Mouse (Mus musculus) intestine, embryonic 15.5 days (tissue): Measurements from ENCODE around the gene Cdkn2d. TPM values are rescaled to one million over a fixed set of nuclear protein-coding genes. Genes with fewer than 3 reads are reported as not detected.
"Not testable (repeated sequence)": the region's sequence is repeated elsewhere in the genome, so short reads cannot be mapped to it uniquely, and the experiment has no call there.

Experiments
- ATAC-seq: fragments of 200-750 bp; cut with Nextera tagmentation; 2 replicates; pipeline ENCODE4 v1.8.0; 2017; ENCODE audit warnings: moderate TSS enrichment, moderate library complexity
- H3K27ac ChIP-seq: fragments of 300-500 bp; sonication (generic); 2 replicates; pipeline ENCODE4 v1.5.1; 2015; ENCODE audit warnings: mild to moderate bottlenecking, inconsistent platforms
- H3K27me3 ChIP-seq: fragments of 300-500 bp; sonication (generic); replicated peaks from 2 replicates; pipeline ENCODE4 v1.6.1; 2015; ENCODE audit warnings: inconsistent platforms
- H3K36me3 ChIP-seq: fragments of 300-500 bp; sonication (generic); 2 replicates; pipeline ENCODE4 v1.6.1; 2015; ENCODE audit warnings: inconsistent platforms
- H3K4me1 ChIP-seq: fragments of 300-500 bp; sonication (generic); replicated peaks from 2 replicates; pipeline ENCODE4 v1.6.1; 2015; ENCODE audit warnings: inconsistent platforms
- H3K4me2 ChIP-seq: fragments of 300-500 bp; sonication (generic); replicated peaks from 2 replicates; pipeline ENCODE4 v1.6.1; 2015; ENCODE audit warnings: mild to moderate bottlenecking, inconsistent platforms
- H3K4me3 ChIP-seq: fragments of 300-500 bp; sonication (generic); replicated peaks from 2 replicates; pipeline ENCODE4 v1.5.1; 2015; ENCODE audit warnings: inconsistent platforms
- H3K9ac ChIP-seq: fragments of 300-500 bp; sonication (generic); 2 replicates; pipeline ENCODE4 v1.6.1; 2015; ENCODE audit warnings: inconsistent platforms
- H3K9me3 ChIP-seq: fragments of 300-500 bp; sonication (generic); 2 replicates; pipeline ENCODE4 v1.6.1; 2016; ENCODE audit warnings: inconsistent platforms
- WGBS: fragments of 180-500 bp; shearing (Covaris S2); methylation state at CpG from one replicate; pipeline ENCODE4 v1.1.7; 2015; 5-methylcytosine and 5-hydroxymethylcytosine counted together
- polyA plus RNA-seq: library from polyadenylated mRNA; unstranded; fragments of >200 nt; fragmentation: Nextera tagmentation; extraction: Ambion mirVana; gene quantifications from 2 replicates; pipeline ENCODE4 v1.2.1, GENCODE M21; 2015

Cdkn2d gene
- polyA plus RNA-seq, 1 experiment from 2014 or later: 42.1 TPM

- no peaks in the 10 kb centered on the region for H3K4me1 ChIP-seq
- ATAC-seq: no peak
- no peak overlapping the region for H3K9ac ChIP-seq
- H3K9me3 ChIP-seq: no peaks in the 10 kb centered on the region
- H3K27ac ChIP-seq: no peak overlapping the region
- no peak overlapping the region for H3K4me2 ChIP-seq
- no peaks in the 10 kb centered on the region for H3K36me3 ChIP-seq
- peaks cover 5% of the 10 kb centered on the region for H3K27me3 ChIP-seq
- no peak overlapping the region for H3K4me3 ChIP-seq
- WGBS: 90% methylated on average over 9 of the region's 9 CpGs
These were observed 23.3 kb upstream of the Cdkn2d start for GRCm38 (mm10) chr9:21314367-21315140.

- H3K9ac ChIP-seq: no peak overlapping the region
- H3K36me3 ChIP-seq: no peaks in the 10 kb centered on the region
- no peak overlapping the region for H3K4me2 ChIP-seq
- no peak overlapping the region for H3K27ac ChIP-seq
- H3K4me3 ChIP-seq: no peak overlapping the region
- H3K4me1 ChIP-seq: no peaks in the 10 kb centered on the region
- ATAC-seq: peak; percentile 68
- H3K9me3 ChIP-seq: no peaks in the 10 kb centered on the region
- 8% methylated on average over 11 of the region's 11 CpGs for WGBS
- peaks cover 5% of the 10 kb centered on the region for H3K27me3 ChIP-seq
These were observed 22.2 kb upstream of the Cdkn2d start for GRCm38 (mm10) chr9:21313394-21313793.

- Histone ChIP-seq H3K4me3 (peak within 1 kb of the TSS; percentile 48), H3K4me1 (no peaks in the 10 kb centered on the region), H3K27ac (no peak within 1 kb of the TSS), H3K27me3 (peaks cover 5% of the 10 kb centered on the region), H3K9me3 (no peaks in the 10 kb centered on the region), H3K9ac (peak within 1 kb of the TSS; percentile 54), H3K4me2 (peak within 1 kb of the TSS; percentile 55), H3K36me3 (no peaks in the 10 kb centered on the region)
- peak; percentile 79 for ATAC-seq
- WGBS: 7% methylated on average over 35 of the region's 35 CpGs
These were observed 20.9 kb upstream of the Cdkn2d start, which contains the start of gene Ap1m2 for GRCm38 (mm10) chr9:21312134-21312533. Gene Ap1m2 (minus strand): TSS chr9:21312337.

- H3K9me3 ChIP-seq: no peaks in the 10 kb centered on the region
- H3K27me3 ChIP-seq: peaks cover 5% of the 10 kb centered on the region
- H3K4me3 ChIP-seq: peak overlapping the region; percentile 48
- peak; percentile 24 for ATAC-seq
- no peaks in the 10 kb centered on the region for H3K4me1 ChIP-seq
- H3K4me2 ChIP-seq: peak overlapping the region; percentile 55
- no peak overlapping the region for H3K27ac ChIP-seq
- peak overlapping the region; percentile 54 for H3K9ac ChIP-seq
- H3K36me3 ChIP-seq: no peaks in the 10 kb centered on the region
- WGBS: 18% methylated on average over 7 of the region's 7 CpGs
These were observed 20.5 kb upstream of the Cdkn2d start for GRCm38 (mm10) chr9:21311695-21312094.

- WGBS: 68% methylated on average over 15 of the region's 15 CpGs
These were observed 18.0 kb upstream of the Cdkn2d start for GRCm38 (mm10) chr9:21309150-21309741.

GRCm38 (mm10) chr9:21305065-21305464 is 13.9 kb upstream of the Cdkn2d start:
- ATAC-seq: peak; percentile 63; the same call in 1 of the 2 replicates
- 66% methylated on average over 7 of the region's 7 CpGs for WGBS
- no peaks in the 10 kb centered on the region for H3K9me3 ChIP-seq
- no peaks in the 10 kb centered on the region for H3K27me3 ChIP-seq
- H3K4me3 ChIP-seq: no peak overlapping the region
- no peak overlapping the region for H3K4me2 ChIP-seq
- no peak overlapping the region for H3K9ac ChIP-seq
- H3K27ac ChIP-seq: no peak overlapping the region
- H3K4me1 ChIP-seq: no peaks in the 10 kb centered on the region
- H3K36me3 ChIP-seq: peaks cover 6% of the 10 kb centered on the region; the same call in 1 of the 2 replicates

More at GRCm38 (mm10) chr9:21309150-21309741, 18.0 kb upstream of the Cdkn2d start:
- H3K27ac ChIP-seq: no peak overlapping the region
- no peak for ATAC-seq
- H3K4me3 ChIP-seq: no peak overlapping the region
- H3K9me3 ChIP-seq: no peaks in the 10 kb centered on the region
- H3K36me3 ChIP-seq: no peaks in the 10 kb centered on the region
- H3K9ac ChIP-seq: no peak overlapping the region
- no peaks in the 10 kb centered on the region for H3K4me1 ChIP-seq
- peaks cover 5% of the 10 kb centered on the region for H3K27me3 ChIP-seq
- no peak overlapping the region for H3K4me2 ChIP-seq

- ATAC-seq: no peak
- Histone ChIP-seq H3K9ac (no peak overlapping the region), H3K27ac (no peak overlapping the region), H3K4me1 (no peaks in the 10 kb centered on the region), H3K36me3 (peaks cover 6% of the 10 kb centered on the region; the same call in 1 of the 2 replicates), H3K4me3 (no peak overlapping the region), H3K9me3 (no peaks in the 10 kb centered on the region), H3K4me2 (no peak overlapping the region), H3K27me3 (no peaks in the 10 kb centered on the region)
- 86% methylated on average over 10 of the region's 10 CpGs for WGBS
These were observed 7.8 kb upstream of the Cdkn2d start for GRCm38 (mm10) chr9:21299014-21299413.

- peak overlapping the region; percentile 83; the same call in 1 of the 2 replicates for H3K4me2 ChIP-seq
- H3K9me3 ChIP-seq: no peaks in the 10 kb centered on the region
- WGBS: 97% methylated on average over 3 of the region's 3 CpGs
- H3K4me1 ChIP-seq: peaks cover 14% of the 10 kb centered on the region
- H3K27ac ChIP-seq: no peak overlapping the region
- H3K4me3 ChIP-seq: no peak overlapping the region
- no peaks in the 10 kb centered on the region for H3K36me3 ChIP-seq
- ATAC-seq: no peak
- H3K9ac ChIP-seq: no peak overlapping the region
- H3K27me3 ChIP-seq: no peaks in the 10 kb centered on the region
These were observed 1.1 kb upstream of the Cdkn2d start for GRCm38 (mm10) chr9:21292271-21292670.

GRCm38 (mm10) chr9:21291868-21292267 is 661 bp upstream of the Cdkn2d start:
- H3K36me3 ChIP-seq, ATAC-seq, H3K27me3 ChIP-seq, H3K9me3 ChIP-seq: not testable (repeated sequence)
- peak overlapping the region; percentile 83 for H3K27ac ChIP-seq
- H3K4me2 ChIP-seq: peak overlapping the region; percentile 83
- 12% methylated on average over 7 of the region's 7 CpGs for WGBS
- H3K9ac ChIP-seq: peak overlapping the region; percentile 14
- H3K4me3 ChIP-seq: peak overlapping the region; percentile 65
- peaks cover 18% of the 10 kb centered on the region for H3K4me1 ChIP-seq

- no peaks in the 10 kb centered on the region for H3K9me3 ChIP-seq
- H3K4me1 ChIP-seq: peaks cover 23% of the 10 kb centered on the region
- peaks cover 2% of the 10 kb centered on the region; the same call in 1 of the 2 replicates for H3K36me3 ChIP-seq
- H3K4me3 ChIP-seq: peak overlapping the region; percentile 65
- WGBS: 0% methylated on average over 20 of the region's 20 CpGs
- peak overlapping the region; percentile 83 for H3K4me2 ChIP-seq
- peak overlapping the region; percentile 76 for H3K27ac ChIP-seq
- H3K9ac ChIP-seq: peak overlapping the region; percentile 73
- ATAC-seq: no peak
- H3K27me3 ChIP-seq: no peaks in the 10 kb centered on the region
These were observed 618 bp downstream of the Cdkn2d start for GRCm38 (mm10) chr9:21290589-21290988.

GRCm38 (mm10) chr9:21289337-21289671 is 1.9 kb downstream of the Cdkn2d start:
- Histone ChIP-seq H3K9ac (no peak overlapping the region), H3K4me1 (peaks cover 25% of the 10 kb centered on the region), H3K36me3 (peaks cover 9% of the 10 kb centered on the region; the same call in 1 of the 2 replicates), H3K27ac (no peak overlapping the region), H3K9me3 (no peaks in the 10 kb centered on the region), H3K27me3 (no peaks in the 10 kb centered on the region), H3K4me3 (no peak overlapping the region; the same call in 1 of the 2 replicates), H3K4me2 (peak overlapping the region; percentile 83)
- no peak for ATAC-seq
- WGBS: 85% methylated on average over 2 of the region's 2 CpGs

GRCm38 (mm10) chr9:21288404-21289336 is 2.5 kb downstream of the Cdkn2d start:
- peaks cover 9% of the 10 kb centered on the region; the same call in 1 of the 2 replicates for H3K36me3 ChIP-seq
- H3K9ac ChIP-seq: no peak overlapping the region
- WGBS: 69% methylated on average over 13 of the region's 13 CpGs
- peak overlapping the region; percentile 83 for H3K4me2 ChIP-seq
- no peaks in the 10 kb centered on the region for H3K27me3 ChIP-seq
- ATAC-seq: no peak
- peak overlapping the region; percentile 78 for H3K27ac ChIP-seq
- H3K4me1 ChIP-seq: peaks cover 26% of the 10 kb centered on the region
- H3K9me3 ChIP-seq: no peaks in the 10 kb centered on the region
- peak overlapping the region; percentile 59 for H3K4me3 ChIP-seq
